Mouse (Mus musculus): ENCODE measurements at regions not wholly inside any gene's neighbourhood (a gene's known extent, or its start where the extent isn't known, plus 50 kb on each side); places are given as distances from the start of the nearest gene placed in this dataset.
A peak's percentile ranks its signal among the peaks of the same experiment; 100 is the strongest.
"Not testable (repeated sequence)": the region's sequence is repeated elsewhere in the genome, so short reads cannot be mapped to it uniquely, and the experiment has no call there.

DNA sequence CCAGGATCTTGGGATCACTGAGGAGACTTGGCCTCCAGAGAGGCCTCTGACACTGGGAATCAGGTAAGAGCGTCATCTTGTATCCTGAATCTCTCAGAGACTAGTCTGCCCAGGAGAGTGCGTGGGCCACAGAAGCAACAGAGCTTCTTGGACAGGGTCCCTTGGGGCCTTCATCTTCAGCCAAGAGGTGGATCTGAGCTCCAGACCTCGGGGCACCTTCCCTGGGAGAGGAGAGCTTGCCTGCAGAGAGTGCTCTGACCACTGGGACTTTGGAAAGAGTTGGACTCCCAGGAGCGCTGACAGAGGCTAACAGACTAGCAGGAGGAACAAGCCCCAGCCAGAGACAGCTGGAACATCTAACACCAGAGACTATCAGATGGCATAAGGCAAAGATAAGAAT lies 73.9 kb upstream of the Gm15319 start:
- peak; percentile 14 to 25 for DNase-seq

DNA sequence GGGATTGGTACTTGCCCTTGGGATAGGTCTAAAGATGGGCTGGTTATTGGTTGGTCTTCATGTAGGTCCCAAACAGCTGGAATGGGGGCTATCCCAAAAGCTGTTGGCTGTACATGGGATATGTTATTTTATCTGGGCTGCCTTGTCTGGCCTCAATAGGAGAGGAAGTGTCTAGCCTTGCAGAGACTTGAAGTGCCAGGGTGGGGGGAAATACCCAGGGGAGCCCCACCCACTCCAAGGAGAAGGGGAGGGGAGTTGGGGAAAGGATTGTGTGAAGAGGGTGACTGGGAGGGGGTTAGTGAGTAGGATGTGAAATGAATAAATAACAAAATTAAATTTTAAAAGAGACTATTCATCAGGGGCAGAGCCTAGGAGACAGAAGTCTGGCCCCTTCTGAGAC lies 70.2 kb upstream of the Gm15319 start:
- DNase-seq = peak; percentile 13 to 16

DNA sequence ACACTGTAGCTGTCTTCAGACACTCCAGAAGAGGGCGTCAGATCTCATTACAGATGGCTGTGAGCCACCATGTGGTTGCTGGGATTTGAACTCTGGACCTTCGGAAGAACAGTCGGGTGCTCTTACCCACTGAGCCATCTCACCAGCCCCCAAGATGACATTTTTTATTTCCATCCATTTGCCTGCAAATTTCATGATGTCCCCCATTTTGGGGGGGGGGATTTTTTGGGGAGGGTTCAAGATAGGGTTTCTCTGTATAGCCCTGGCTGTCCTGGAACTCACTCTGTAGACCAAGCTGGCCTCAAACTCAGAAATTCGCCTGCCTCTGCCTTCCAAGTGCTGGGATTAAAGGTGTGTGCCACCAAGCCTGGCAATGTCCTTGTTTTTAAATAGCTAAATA lies 66.5 kb upstream of the Gm15319 start:
- DNase-seq = not testable (repeated sequence)

DNA sequence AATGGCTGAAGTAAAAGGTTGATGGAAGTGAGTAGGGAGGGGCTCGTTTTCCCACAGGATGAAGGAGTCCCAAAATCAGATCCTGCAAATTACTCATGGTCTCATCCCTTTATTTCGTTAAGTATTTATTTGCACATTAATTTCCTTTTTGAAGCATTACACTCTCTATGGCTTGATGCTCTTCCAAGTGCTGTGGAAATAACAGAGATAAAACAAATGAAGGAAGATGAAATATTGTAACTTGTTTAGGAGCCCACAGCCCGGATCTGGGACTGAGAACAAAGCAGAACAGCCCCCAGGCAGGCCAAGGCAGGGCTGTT lies 61.9 kb upstream of the Gm15319 start:
- DNase-seq = not testable (repeated sequence)

DNA sequence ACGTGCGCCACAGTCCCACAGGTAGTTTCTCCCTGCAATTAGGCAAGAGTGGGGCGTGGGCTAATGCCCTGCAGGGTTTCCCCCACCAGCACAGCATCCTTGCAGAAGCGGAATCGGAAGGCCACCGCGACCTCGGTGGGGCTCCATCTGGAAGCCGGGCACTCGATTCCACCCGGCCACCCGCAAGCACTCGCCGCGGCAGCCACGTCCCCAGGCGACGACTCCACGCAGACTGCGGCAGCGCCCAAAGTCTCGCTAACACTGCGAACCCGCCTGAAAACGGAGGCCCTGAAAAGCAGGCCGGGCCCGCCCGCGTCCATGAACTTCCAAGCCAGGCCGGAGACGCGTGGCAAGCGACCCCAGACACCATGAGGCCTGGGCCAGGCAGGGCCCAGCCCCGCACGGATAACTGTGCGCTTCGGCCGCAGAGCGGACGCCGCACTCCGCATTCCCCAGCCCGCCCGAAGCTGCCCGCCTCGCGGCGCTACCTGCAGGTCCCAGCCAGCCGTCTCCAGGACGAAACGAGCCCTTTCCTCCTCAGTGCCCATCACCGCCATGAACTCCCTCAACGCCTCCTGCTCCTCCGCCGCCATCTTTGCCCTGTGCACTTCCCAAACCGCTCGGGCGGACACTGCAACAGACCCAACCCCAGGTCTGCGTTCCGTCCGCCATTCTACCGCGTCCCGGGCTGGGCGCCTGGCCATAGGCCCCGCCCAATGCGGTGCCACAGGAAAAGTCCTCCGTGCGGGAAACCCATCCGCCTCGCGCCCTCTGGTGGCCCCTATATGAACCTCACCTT lies 61.3 kb upstream of the Gm15319 start:
- peak; percentile 98 to 100 for DNase-seq

DNA sequence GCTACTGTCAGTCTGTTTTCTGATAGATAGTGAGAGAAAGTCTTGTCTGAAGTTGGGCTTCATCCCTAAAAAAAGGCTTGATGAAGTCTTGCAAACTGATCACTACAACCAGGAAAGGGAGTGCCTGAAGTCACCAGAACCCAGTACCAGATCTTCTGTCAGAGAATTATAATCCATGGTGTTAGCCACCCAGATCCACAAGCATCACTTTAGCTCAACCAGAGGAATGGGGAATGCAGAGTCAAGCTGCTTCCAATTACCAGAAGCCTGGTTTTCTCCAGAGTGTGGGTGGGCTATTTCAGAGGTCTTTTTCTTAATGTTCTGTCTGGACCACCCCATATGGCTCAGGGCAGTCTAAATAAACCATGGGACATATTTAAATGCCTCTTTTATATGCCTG lies 57.8 kb upstream of the Gm15319 start:
- not testable (repeated sequence) for DNase-seq
